In the genomic region with DNA sequence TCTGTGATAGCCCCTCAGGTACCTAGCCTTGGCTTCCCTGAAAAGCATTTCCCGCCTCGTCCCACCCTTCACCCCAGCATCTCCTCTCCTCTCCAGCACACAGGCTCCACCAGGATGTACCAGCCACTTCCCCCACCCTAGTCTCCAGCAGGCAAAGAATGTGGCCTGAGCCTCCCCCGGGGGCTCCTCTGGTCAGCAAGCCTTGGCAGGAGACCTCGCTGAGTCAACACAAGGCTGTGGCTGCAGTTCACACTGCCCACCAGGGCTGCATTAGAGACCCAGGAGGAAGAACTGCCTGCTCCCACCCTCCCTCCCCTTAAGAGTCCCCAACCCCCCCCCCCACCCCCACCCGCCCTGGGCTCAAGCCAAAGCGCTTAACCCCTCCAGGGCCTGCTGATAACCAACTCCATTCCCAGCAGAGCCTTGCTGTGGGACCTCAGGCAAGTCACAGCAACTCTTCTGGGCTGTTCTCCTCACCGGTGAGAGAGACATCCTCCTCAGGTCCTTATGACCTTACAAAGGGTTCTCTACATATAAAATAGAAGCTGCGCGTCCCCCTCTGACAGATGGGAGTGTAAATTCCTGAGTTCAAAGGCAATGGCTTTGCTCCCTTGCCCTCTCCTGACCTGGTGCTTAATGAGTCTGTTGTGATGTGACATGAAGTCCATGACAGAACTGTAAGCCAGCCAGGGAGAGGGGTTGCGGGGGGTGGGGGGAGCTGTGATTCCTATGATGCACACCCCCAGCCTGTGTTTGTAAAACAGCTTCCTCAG, we compare ENCODE assay signal across 9 mouse cellular contexts. TPM values are rescaled to one million over a fixed set of nuclear protein-coding genes. Genes with fewer than 3 reads are reported as not detected.
A peak's percentile ranks its signal among the peaks of the same experiment; 100 is the strongest.
DNase-seq lines count a peak whose midpoint lies in the region; ATAC-seq lines count a peak whose summit lies in the region.
"Had no signal": no experiment of that assay in that cellular context is flagged by ENCODE, and none has a peak within 500 bp of the region (broad histone marks: within the 10 kb centered on the region; RNA-seq: fewer than 3 reads in every experiment).

No protein-coding gene starts in this region.

- H3K4me3 ChIP-seq in forebrain, embryonic 11.5 days (ENCODE audit: low read depth, low read length): no peak overlapping the region
- no peak overlapping the region for H3K4me3 ChIP-seq in forebrain, embryonic 14.5 days (ENCODE audit: low read depth, low read length)
- H3K4me3 ChIP-seq in embryonic facial prominence, embryonic 15.5 days (replicated peaks): no peak overlapping the region
- H3K4me3 ChIP-seq in kidney, embryonic 14.5 days (ENCODE audit: low read length): no peak overlapping the region
- no peak overlapping the region for H3K4me3 ChIP-seq in midbrain, embryonic 13.5 days (replicated peaks)

- intact Hi-C loops in gastrocnemius, postnatal 36 days (cut with DNase I): no loop called here

- WGBS in forebrain, embryonic 11.5 days: 63% methylated on average over 10 of the region's 10 CpGs
- WGBS in forebrain, embryonic 14.5 days: 64% methylated on average over 9 of the region's 10 CpGs
- WGBS in embryonic facial prominence, embryonic 15.5 days: 33% methylated on average over 10 of the region's 10 CpGs
- 18% methylated on average over 10 of the region's 10 CpGs for WGBS in kidney, embryonic 14.5 days
- WGBS in midbrain, embryonic 13.5 days: 54% methylated on average over 10 of the region's 10 CpGs

- no peaks in the 10 kb centered on the region for H3K9me3 ChIP-seq in forebrain, embryonic 11.5 days (ENCODE audit: control insufficient read depth, low read length)
- no peaks in the 10 kb centered on the region for H3K9me3 ChIP-seq in forebrain, embryonic 14.5 days (replicated peaks; ENCODE audit: control insufficient read depth, low read length)
- no peaks in the 10 kb centered on the region for H3K9me3 ChIP-seq in embryonic facial prominence, embryonic 15.5 days (replicated peaks)
- H3K9me3 ChIP-seq in kidney, embryonic 14.5 days (ENCODE audit: control insufficient read depth, low read length): no peaks in the 10 kb centered on the region
- no peaks in the 10 kb centered on the region for H3K9me3 ChIP-seq in midbrain, embryonic 13.5 days

- H3K9ac ChIP-seq in forebrain, embryonic 11.5 days (ENCODE audit: low read length): no peak overlapping the region
- no peak overlapping the region for H3K9ac ChIP-seq in forebrain, embryonic 14.5 days (ENCODE audit: low read length)
- H3K9ac ChIP-seq in embryonic facial prominence, embryonic 15.5 days: no peak overlapping the region
- no peak overlapping the region for H3K9ac ChIP-seq in kidney, embryonic 14.5 days (ENCODE audit: low read depth, low read length)
- H3K9ac ChIP-seq in midbrain, embryonic 13.5 days (replicated peaks): no peak overlapping the region

- H3K27me3 ChIP-seq in forebrain, embryonic 11.5 days (ENCODE audit: control insufficient read depth, insufficient read depth, low read length): no peaks in the 10 kb centered on the region
- no peaks in the 10 kb centered on the region for H3K27me3 ChIP-seq in forebrain, embryonic 14.5 days (replicated peaks; ENCODE audit: control insufficient read depth, insufficient read depth, low read length)
- no peaks in the 10 kb centered on the region for H3K27me3 ChIP-seq in embryonic facial prominence, embryonic 15.5 days
- H3K27me3 ChIP-seq in kidney, embryonic 14.5 days (ENCODE audit: control insufficient read depth, insufficient read depth, low read length): no peaks in the 10 kb centered on the region
- no peaks in the 10 kb centered on the region for H3K27me3 ChIP-seq in midbrain, embryonic 13.5 days

- peaks cover 12% of the 10 kb centered on the region; the same call in 1 of the 2 replicates for H3K4me1 ChIP-seq in forebrain, embryonic 11.5 days (replicated peaks; ENCODE audit: control insufficient read depth, insufficient read depth, low read length)
- peaks cover 2% of the 10 kb centered on the region; the same call in 1 of the 2 replicates for H3K4me1 ChIP-seq in forebrain, embryonic 14.5 days (ENCODE audit: control insufficient read depth, insufficient read depth, low read length)
- peaks cover 65% of the 10 kb centered on the region for H3K4me1 ChIP-seq in embryonic facial prominence, embryonic 15.5 days
- H3K4me1 ChIP-seq in kidney, embryonic 14.5 days (ENCODE audit: control insufficient read depth, insufficient read depth, low read length): peaks cover 61% of the 10 kb centered on the region
- H3K4me1 ChIP-seq in midbrain, embryonic 13.5 days (replicated peaks): peaks cover 36% of the 10 kb centered on the region

- no peak overlapping the region for H3K4me2 ChIP-seq in forebrain, embryonic 11.5 days (ENCODE audit: low read depth, low read length, severe bottlenecking)
- no peak overlapping the region for H3K4me2 ChIP-seq in forebrain, embryonic 14.5 days (ENCODE audit: low read length)
- H3K4me2 ChIP-seq in embryonic facial prominence, embryonic 15.5 days (replicated peaks): no peak overlapping the region
- H3K4me2 ChIP-seq in kidney, embryonic 14.5 days (replicated peaks; ENCODE audit: low read depth, low read length): peak overlapping the region; percentile 10; the same call in 1 of the 2 replicates
- no peak overlapping the region for H3K4me2 ChIP-seq in midbrain, embryonic 13.5 days (replicated peaks)

- peak; percentile 50 for DNase-seq in forebrain, embryonic 11.5 days (ENCODE audit: low spot score)
- no peak for DNase-seq in forebrain, embryonic 14.5 days (ENCODE audit: low spot score)
- DNase-seq in urinary bladder, adult 2 months (ENCODE audit: low spot score): no peak
- DNase-seq in right cerebral cortex, postnatal 4 days: no peak
- no peak for DNase-seq in gastrocnemius, postnatal 36 days

- no peak overlapping the region for H3K27ac ChIP-seq in forebrain, embryonic 11.5 days (ENCODE audit: low read depth, low read length)
- H3K27ac ChIP-seq in forebrain, embryonic 14.5 days (ENCODE audit: low read depth, low read length): no peak overlapping the region; the same call in 1 of the 2 replicates
- peak overlapping the region; percentile 85 for H3K27ac ChIP-seq in embryonic facial prominence, embryonic 15.5 days (replicated peaks)
- H3K27ac ChIP-seq in kidney, embryonic 14.5 days (ENCODE audit: low read depth, low read length): peak overlapping the region; percentile 87
- H3K27ac ChIP-seq in midbrain, embryonic 13.5 days: 0 out of 2 replicates have a peak overlapping the region, but pooled peaks have one; percentile 39

- no peak for ATAC-seq in forebrain, embryonic 11.5 days (replicated peaks; ENCODE audit: low FRiP score)
- ATAC-seq in forebrain, embryonic 14.5 days: no peak
- no peak for ATAC-seq in embryonic facial prominence, embryonic 15.5 days (ENCODE audit: insufficient number of reproducible peaks, low FRiP score, low TSS enrichment, low read depth)
- ATAC-seq in kidney, embryonic 14.5 days (ENCODE audit: low FRiP score, low TSS enrichment): peak; percentile 16; the same call in 1 of the 2 replicates
- ATAC-seq in midbrain, embryonic 13.5 days: no peak

- no peaks in the 10 kb centered on the region for H3K36me3 ChIP-seq in forebrain, embryonic 11.5 days (ENCODE audit: control insufficient read depth, insufficient read depth, low read length)
- H3K36me3 ChIP-seq in forebrain, embryonic 14.5 days (ENCODE audit: control insufficient read depth, insufficient read depth, low read length): no peaks in the 10 kb centered on the region
- H3K36me3 ChIP-seq in embryonic facial prominence, embryonic 15.5 days: no peaks in the 10 kb centered on the region
- H3K36me3 ChIP-seq in kidney, embryonic 14.5 days (ENCODE audit: control insufficient read depth, insufficient read depth, low read length): no peaks in the 10 kb centered on the region
- H3K36me3 ChIP-seq in midbrain, embryonic 13.5 days: no peaks in the 10 kb centered on the region

RNA-seq across cellular contexts. Expression of a gene that starts 8.0 kb away (rescaled TPM):
- polyA plus RNA-seq in forebrain, embryonic 11.5 days (2014; fragmentation: Nextera tagmentation; extraction: Ambion mirVana): 9.6 and 10.4 TPM in 2 replicates
- 5.1 and 8.0 TPM in 2 replicates for polyA plus RNA-seq in forebrain, embryonic 14.5 days (2014; fragmentation: Nextera tagmentation; extraction: Ambion mirVana)
- 41.5 and 43.8 TPM in 2 replicates for polyA plus RNA-seq in embryonic facial prominence, embryonic 15.5 days (2015; fragmentation: Nextera tagmentation; extraction: Ambion mirVana)
- polyA plus RNA-seq in kidney, embryonic 14.5 days (2014; fragmentation: Nextera tagmentation; extraction: Ambion mirVana): 28.4 and 37.9 TPM in 2 replicates
- polyA plus RNA-seq in midbrain, embryonic 13.5 days (2015; fragmentation: Nextera tagmentation; extraction: Ambion mirVana): 7.0 and 8.5 TPM in 2 replicates
- polyA plus RNA-seq in urinary bladder, adult 2 months (2012; rRNA removed): 21.0 and 21.6 TPM in 2 replicates
- total RNA-seq in gastrocnemius, postnatal 36 days (2021): 10 to 100 TPM in 1 of 2 experiments, 1 to 10 TPM in 1; 9.4 to 10.7 TPM
- total RNA-seq: common myeloid progenitor, adult 5-6 weeks had no signal

RNA-seq across cellular contexts. Expression of a gene that starts 20.9 kb away (rescaled TPM):
- polyA plus RNA-seq in forebrain, embryonic 11.5 days (2014; fragmentation: Nextera tagmentation; extraction: Ambion mirVana): not detected in 2 replicates
- polyA plus RNA-seq in forebrain, embryonic 14.5 days (2014; fragmentation: Nextera tagmentation; extraction: Ambion mirVana): not detected in 2 replicates
- polyA plus RNA-seq in embryonic facial prominence, embryonic 15.5 days (2015; fragmentation: Nextera tagmentation; extraction: Ambion mirVana): 1.0 TPM in 2 replicates
- polyA plus RNA-seq in kidney, embryonic 14.5 days (2014; fragmentation: Nextera tagmentation; extraction: Ambion mirVana): 0.53 and 1.6 TPM in 2 replicates
- polyA plus RNA-seq in midbrain, embryonic 13.5 days (2015; fragmentation: Nextera tagmentation; extraction: Ambion mirVana): 1.1 TPM in 1 of 2 replicates, not detected in the other
- 1.3 and 2.1 TPM in 2 replicates for polyA plus RNA-seq in urinary bladder, adult 2 months (2012; rRNA removed)
- total RNA-seq in gastrocnemius, postnatal 36 days (2021): not detected
- total RNA-seq: common myeloid progenitor, adult 5-6 weeks had no signal

RNA-seq across cellular contexts. Expression of a gene that starts 31.6 kb away (rescaled TPM):
- 2.3 and 2.7 TPM in 2 replicates for polyA plus RNA-seq in forebrain, embryonic 11.5 days (2014; fragmentation: Nextera tagmentation; extraction: Ambion mirVana)
- polyA plus RNA-seq in forebrain, embryonic 14.5 days (2014; fragmentation: Nextera tagmentation; extraction: Ambion mirVana): 1.1 and 1.4 TPM in 2 replicates
- 4.3 TPM in 2 replicates for polyA plus RNA-seq in embryonic facial prominence, embryonic 15.5 days (2015; fragmentation: Nextera tagmentation; extraction: Ambion mirVana)
- 6.1 and 10.2 TPM in 2 replicates for polyA plus RNA-seq in kidney, embryonic 14.5 days (2014; fragmentation: Nextera tagmentation; extraction: Ambion mirVana)
- 1.0 and 1.2 TPM in 2 replicates for polyA plus RNA-seq in midbrain, embryonic 13.5 days (2015; fragmentation: Nextera tagmentation; extraction: Ambion mirVana)
- 8.6 and 9.5 TPM in 2 replicates for polyA plus RNA-seq in urinary bladder, adult 2 months (2012; rRNA removed)
- total RNA-seq in gastrocnemius, postnatal 36 days (2021): 1 to 10 TPM; 5.6 to 6.6 TPM
- total RNA-seq: common myeloid progenitor, adult 5-6 weeks had no signal

RNA-seq across cellular contexts. Expression of a gene that starts 42.6 kb away (rescaled TPM):
- 45.0 and 47.8 TPM in 2 replicates for polyA plus RNA-seq in forebrain, embryonic 11.5 days (2014; fragmentation: Nextera tagmentation; extraction: Ambion mirVana)
- polyA plus RNA-seq in forebrain, embryonic 14.5 days (2014; fragmentation: Nextera tagmentation; extraction: Ambion mirVana): 34.8 and 46.5 TPM in 2 replicates
- polyA plus RNA-seq in embryonic facial prominence, embryonic 15.5 days (2015; fragmentation: Nextera tagmentation; extraction: Ambion mirVana): 56.0 and 62.0 TPM in 2 replicates
- polyA plus RNA-seq in kidney, embryonic 14.5 days (2014; fragmentation: Nextera tagmentation; extraction: Ambion mirVana): 33.9 and 44.8 TPM in 2 replicates
- 47.8 and 49.2 TPM in 2 replicates for polyA plus RNA-seq in midbrain, embryonic 13.5 days (2015; fragmentation: Nextera tagmentation; extraction: Ambion mirVana)
- polyA plus RNA-seq in urinary bladder, adult 2 months (2012; rRNA removed): 53.5 and 56.7 TPM in 2 replicates
- total RNA-seq in gastrocnemius, postnatal 36 days (2021): 10 to 100 TPM; 34.1 to 34.9 TPM

Comparison
In these comparisons a context has a peak if more than half of its experiments do, and no peak if none do; other contexts are left out.
1. H3K27ac ChIP-seq: peak in embryonic facial prominence, embryonic 15.5 days (single experiment), kidney, embryonic 14.5 days (single experiment) and midbrain, embryonic 13.5 days (single experiment); none in forebrain, embryonic 11.5 days (single experiment) and forebrain, embryonic 14.5 days (single experiment).